Mouse (Mus musculus) small intestine, adult 2 months (tissue): ENCODE measurements at regions not wholly inside any gene's neighbourhood (a gene's known extent, or its start where the extent isn't known, plus 50 kb on each side); places are given as distances from the start of the nearest gene placed in this dataset.

Experiments used
- H3K27ac ChIP-seq: fragments of 200-500 bp; 2 replicates; pipeline ENCODE4 v1.5.1; 2012; ENCODE audit warnings: low read depth, low read length, control low read depth, inconsistent platforms; ENCODE audit not compliant: insufficient read depth
- H3K27me3 ChIP-seq: fragments of 200-500 bp; 2 replicates; pipeline ENCODE4 v1.6.1; 2012; ENCODE audit warnings: mild to moderate bottlenecking, moderate library complexity, low read length, inconsistent platforms; ENCODE audit not compliant: control insufficient read depth, insufficient read depth
- H3K36me3 ChIP-seq: fragments of 200-500 bp; 2 replicates; pipeline ENCODE4 v1.6.1; 2012; ENCODE audit warnings: mild to moderate bottlenecking, low read length, control low read depth, inconsistent platforms; ENCODE audit not compliant: control insufficient read depth, insufficient read depth
- H3K4me1 ChIP-seq: fragments of 200-500 bp; 2 replicates; pipeline ENCODE4 v1.6.1; 2012; ENCODE audit warnings: low read length, inconsistent platforms, mixed read lengths; ENCODE audit not compliant: control insufficient read depth, insufficient read depth, insufficient read length
- H3K4me3 ChIP-seq: fragments of 200-500 bp; 2 replicates; pipeline ENCODE4 v1.5.1; 2012; ENCODE audit warnings: low read depth, mild to moderate bottlenecking, control low read depth, inconsistent platforms, low read length, moderate library complexity
- CTCF ChIP-seq: fragments of 200-500 bp; IDR thresholded peaks from 2 replicates; pipeline ENCODE4 v1.5.1; 2012; ENCODE audit warnings: low read depth, mild to moderate bottlenecking, control low read depth, inconsistent platforms, low read length, moderate library complexity, mixed read lengths; ENCODE audit not compliant: insufficient replicate concordance, insufficient read length; ENCODE audit errors: extremely low read depth
- POLR2A ChIP-seq: fragments of 200-500 bp; IDR thresholded peaks from 2 replicates; pipeline ENCODE4 v1.6.1; 2012; ENCODE audit warnings: low read depth, mild to moderate bottlenecking, control low read depth, inconsistent platforms, low read length, moderate library complexity
- WGBS: fragments of 180-500 bp; shearing (Covaris S2); methylation state at CpG from one replicate; pipeline ENCODE4 v1.1.7; 2018; 5-methylcytosine and 5-hydroxymethylcytosine counted together

GRCm38 (mm10) chr16:78229013-78229412 lies 72.3 kb upstream of the Cxadr start:
- TF ChIP-seq CTCF: no peak
- no peak for TF ChIP-seq POLR2A
- no peaks in the 10 kb centered on the region for H3K27me3 ChIP-seq
- no peak overlapping the region for H3K27ac ChIP-seq
- no peaks in the 10 kb centered on the region for H3K36me3 ChIP-seq
- WGBS: 76% methylated on average over 4 of the region's 4 CpGs
- H3K4me1 ChIP-seq: no peaks in the 10 kb centered on the region
- H3K4me3 ChIP-seq: no peak overlapping the region

- no peak overlapping the region for H3K27ac ChIP-seq
- no peaks in the 10 kb centered on the region; the same call in 1 of the 2 replicates for H3K4me1 ChIP-seq
- no peak for TF ChIP-seq POLR2A
- TF ChIP-seq CTCF: no peak
- H3K4me3 ChIP-seq: no peak overlapping the region
- H3K36me3 ChIP-seq: no peaks in the 10 kb centered on the region
- WGBS: 40% methylated on average over 1 of the region's 1 CpGs
- no peaks in the 10 kb centered on the region for H3K27me3 ChIP-seq
These were observed 78.9 kb upstream of the Cxadr start for GRCm38 (mm10) chr16:78222377-78222776.

- TF ChIP-seq POLR2A: no peak
- Histone ChIP-seq H3K27me3 (no peaks in the 10 kb centered on the region), H3K36me3 (no peaks in the 10 kb centered on the region), H3K4me3 (no peak overlapping the region), H3K27ac (no peak overlapping the region), H3K4me1 (no peaks in the 10 kb centered on the region; the same call in 1 of the 2 replicates)
- 50% methylated on average over 1 of the region's 1 CpGs for WGBS
These were observed 79.5 kb upstream of the Cxadr start for GRCm38 (mm10) chr16:78221781-78222180.

DNA sequence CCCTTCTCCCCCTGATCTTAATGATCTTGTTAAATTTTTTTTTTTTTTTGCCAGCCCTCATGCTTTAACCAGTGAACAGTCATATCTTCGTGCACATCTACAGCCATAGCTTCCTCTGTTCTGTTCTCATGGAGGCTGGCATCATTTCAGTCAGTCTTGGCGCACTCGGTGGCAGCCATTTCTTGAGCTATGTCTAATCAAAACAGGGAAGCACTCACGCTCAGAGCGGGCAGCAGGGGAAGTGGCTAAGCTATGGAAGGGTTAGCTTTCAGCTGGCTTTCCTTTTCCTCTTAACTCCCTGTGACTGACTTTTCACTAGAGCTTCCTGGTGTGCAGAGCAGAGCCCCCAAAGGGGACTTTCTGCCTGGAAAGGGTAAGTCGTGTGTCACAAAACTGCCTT lies 83.7 kb upstream of the Cxadr start:
- Histone ChIP-seq H3K27me3 (no peaks in the 10 kb centered on the region), H3K27ac (no peak overlapping the region), H3K4me3 (no peak overlapping the region), H3K4me1 (peaks cover 4% of the 10 kb centered on the region; the same call in 1 of the 2 replicates), H3K36me3 (no peaks in the 10 kb centered on the region)
- TF ChIP-seq POLR2A (no peak), CTCF (no peak)
- 39% methylated on average over 6 of the region's 6 CpGs for WGBS

DNA sequence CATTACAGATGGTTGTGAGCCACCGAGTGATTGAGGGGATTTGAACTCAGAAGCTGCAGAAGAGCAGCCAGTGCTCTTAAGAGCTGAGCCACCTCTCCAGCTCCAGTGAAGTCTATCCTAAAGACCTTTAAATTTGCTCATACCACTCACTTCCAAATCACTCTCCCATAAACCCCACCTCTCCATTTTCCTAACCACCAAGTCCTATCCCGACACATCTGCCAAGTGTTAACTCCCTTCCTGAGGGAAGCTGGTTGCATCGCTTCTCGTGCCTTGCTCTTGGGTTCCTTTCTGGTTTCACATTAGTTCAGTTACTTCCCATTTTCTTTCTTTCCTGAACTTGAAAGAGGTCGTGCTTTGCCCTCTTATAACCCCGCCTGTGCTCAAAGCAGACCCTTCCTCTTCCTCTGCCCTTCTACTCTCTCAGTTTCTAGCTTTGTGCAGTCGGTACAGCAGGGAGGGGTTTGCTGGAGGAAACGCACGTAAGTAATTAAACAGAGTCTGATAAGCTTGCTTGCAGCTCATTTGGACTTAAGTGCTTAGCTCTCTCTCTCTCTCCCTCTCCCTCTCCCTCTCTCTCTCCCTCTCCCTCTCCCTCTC lies 84.4 kb upstream of the Cxadr start:
- Histone ChIP-seq H3K27ac (no peak overlapping the region), H3K4me1 (peaks cover 4% of the 10 kb centered on the region; the same call in 1 of the 2 replicates), H3K36me3 (no peaks in the 10 kb centered on the region), H3K4me3 (peak overlapping the region; percentile 31; the same call in 1 of the 2 replicates), H3K27me3 (no peaks in the 10 kb centered on the region)
- TF ChIP-seq POLR2A (no peak), CTCF (no peak)
- WGBS: 12% methylated on average over 9 of the region's 9 CpGs

DNA sequence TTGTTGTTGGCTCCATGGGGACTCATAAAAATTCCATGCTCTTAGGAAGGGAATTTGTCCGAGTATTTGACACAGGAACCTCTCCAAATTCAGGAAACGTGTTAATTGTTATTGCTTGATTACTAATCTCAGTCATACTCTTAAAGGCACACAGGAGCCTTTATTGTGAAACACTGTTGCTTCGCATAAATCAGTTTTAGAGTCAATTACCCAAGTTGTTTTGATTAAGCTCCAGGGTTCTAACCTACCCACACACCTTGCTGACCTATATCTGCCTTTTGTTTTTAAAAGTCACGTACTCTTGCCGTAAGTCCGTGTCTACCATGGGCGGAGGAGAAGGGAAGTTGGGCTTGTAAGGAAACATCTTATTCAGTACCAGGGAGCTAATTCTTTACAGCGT lies 89.6 kb upstream of the Cxadr start:
- Histone ChIP-seq H3K36me3 (no peaks in the 10 kb centered on the region), H3K4me3 (no peak overlapping the region), H3K27ac (no peak overlapping the region), H3K27me3 (no peaks in the 10 kb centered on the region), H3K4me1 (peaks cover 4% of the 10 kb centered on the region; the same call in 1 of the 2 replicates)
- WGBS: 77% methylated on average over 8 of the region's 8 CpGs
- no peak for TF ChIP-seq CTCF
- TF ChIP-seq POLR2A: no peak

- Histone ChIP-seq H3K27ac (no peak overlapping the region), H3K4me3 (no peak overlapping the region), H3K4me1 (no peaks in the 10 kb centered on the region; the same call in 1 of the 2 replicates), H3K36me3 (no peaks in the 10 kb centered on the region), H3K27me3 (no peaks in the 10 kb centered on the region)
- 34% methylated on average over 5 of the region's 5 CpGs for WGBS
- no peak for TF ChIP-seq CTCF
- TF ChIP-seq POLR2A: no peak
These were observed 93.0 kb upstream of the Cxadr start for GRCm38 (mm10) chr16:78208321-78208720.

DNA sequence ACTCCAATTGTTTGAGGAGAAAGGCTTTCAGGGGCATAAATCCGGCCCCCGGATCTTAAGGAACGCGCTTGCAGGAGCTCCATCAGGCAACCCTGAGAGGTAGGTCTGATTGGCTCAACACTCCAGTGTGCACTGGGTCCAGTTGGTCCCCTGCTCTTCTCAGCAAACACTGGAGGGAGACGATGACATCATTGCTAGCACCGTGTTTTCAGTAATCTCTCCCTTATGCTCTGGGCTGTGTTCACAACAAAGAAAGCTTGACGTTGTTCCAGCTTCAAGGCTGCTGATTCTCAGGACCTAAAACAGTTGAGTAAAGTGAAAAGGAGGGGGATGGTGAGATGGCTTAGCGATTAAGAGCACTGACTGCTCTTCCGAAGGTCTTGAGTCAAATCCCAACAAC lies 97.0 kb upstream of the Cxadr start:
- Histone ChIP-seq H3K27me3 (no peaks in the 10 kb centered on the region), H3K27ac (no peak overlapping the region), H3K4me1 (no peaks in the 10 kb centered on the region; the same call in 1 of the 2 replicates), H3K36me3 (no peaks in the 10 kb centered on the region), H3K4me3 (no peak overlapping the region)
- TF ChIP-seq CTCF (no peak), POLR2A (no peak)
- 86% methylated on average over 9 of the region's 9 CpGs for WGBS
